Mouse (Mus musculus): ENCODE results near the gene Aldh2. TPM values are rescaled to one million over a fixed set of nuclear protein-coding genes. Genes with fewer than 3 reads are reported as not detected.
"Not testable (repeated sequence)": the region's sequence is repeated elsewhere in the genome, so short reads cannot be mapped to it uniquely, and the experiment has no call there.

The Aldh2 gene
- polyA plus RNA-seq, 1 experiment from 2014 or later, result 71.8 TPM

GRCm38 (mm10) chr5:121519758-121520157 lies 73.9 kb downstream of the Aldh2 start:
- H3K36me3 ChIP-seq, result peaks cover 60% of the 10 kb centered on the region
- ATAC-seq (ENCODE audit: extremely low read depth, insufficient number of reproducible peaks, low FRiP score, low TSS enrichment); H3K9ac ChIP-seq; H3K4me3 ChIP-seq; H3K27ac ChIP-seq (replicated peaks); H3K4me1 ChIP-seq; H3K27me3 ChIP-seq (replicated peaks); H3K9me3 ChIP-seq; H3K4me2 ChIP-seq: not testable (repeated sequence)
- WGBS, result 85% methylated on average over 11 of the region's 17 CpGs

- Histone ChIP-seq H3K36me3 (peaks cover 53% of the 10 kb centered on the region), H3K9ac (no peak overlapping the region)
- WGBS, result 86% methylated on average over 9 of the region's 9 CpGs
These were observed 74.6 kb downstream of the Aldh2 start for GRCm38 (mm10) chr5:121518983-121519382.

More at GRCm38 (mm10) chr5:121518983-121519382, 74.6 kb downstream of the Aldh2 start:
- Histone ChIP-seq H3K4me2 (no peak overlapping the region), H3K9me3 (no peaks in the 10 kb centered on the region), H3K27me3 (replicated peaks) (no peaks in the 10 kb centered on the region), H3K27ac (replicated peaks) (no peak overlapping the region), H3K4me1 (no peaks in the 10 kb centered on the region), H3K4me3 (no peak overlapping the region)
- no peak for ATAC-seq (ENCODE audit: extremely low read depth, insufficient number of reproducible peaks, low FRiP score, low TSS enrichment)

Other genes starting within 250 kb of the Aldh2 start
- 69.5 and 76.5 TPM in 2 replicates for gene Trafd1, start 208.2 kb downstream of the Aldh2 start, polyA plus RNA-seq (2015; fragmentation: Nextera tagmentation; extraction: Ambion mirVana)
- 30.4 and 34.7 TPM in 2 replicates for gene Naa25, start 195.9 kb downstream of the Aldh2 start, polyA plus RNA-seq (2015; fragmentation: Nextera tagmentation; extraction: Ambion mirVana)
- gene Tmem116, start 141.9 kb downstream of the Aldh2 start, polyA plus RNA-seq (2015; fragmentation: Nextera tagmentation; extraction: Ambion mirVana), result 3.9 TPM in 2 replicates
- gene Erp29, start 141.3 kb downstream of the Aldh2 start, polyA plus RNA-seq (2015; fragmentation: Nextera tagmentation; extraction: Ambion mirVana), result 146 and 160 TPM in 2 replicates
- 0.09 TPM in 1 of 2 replicates, not detected in the other for gene Adam1b, start 90.4 kb downstream of the Aldh2 start, polyA plus RNA-seq (2015; fragmentation: Nextera tagmentation; extraction: Ambion mirVana)
- 1.2 and 1.3 TPM in 2 replicates for gene Adam1a, start 48.3 kb downstream of the Aldh2 start, polyA plus RNA-seq (2015; fragmentation: Nextera tagmentation; extraction: Ambion mirVana)
- gene Gm42878, start 48.3 kb downstream of the Aldh2 start, polyA plus RNA-seq (2015; fragmentation: Nextera tagmentation; extraction: Ambion mirVana), result not detected in 2 replicates
- 31.7 and 33.6 TPM in 2 replicates for gene Mapkapk5, start 47.9 kb downstream of the Aldh2 start, polyA plus RNA-seq (2015; fragmentation: Nextera tagmentation; extraction: Ambion mirVana)
- 5.1 and 6.8 TPM in 2 replicates for gene Acad12, start 25.1 kb upstream of the Aldh2 start, polyA plus RNA-seq (2015; fragmentation: Nextera tagmentation; extraction: Ambion mirVana)
- 1.7 TPM in 2 replicates for gene Acad10, start 66.7 kb upstream of the Aldh2 start, polyA plus RNA-seq (2015; fragmentation: Nextera tagmentation; extraction: Ambion mirVana)
- 24.4 and 25.0 TPM in 2 replicates for gene Brap, start 66.7 kb upstream of the Aldh2 start, polyA plus RNA-seq (2015; fragmentation: Nextera tagmentation; extraction: Ambion mirVana)
- 35.4 and 39.6 TPM in 2 replicates for gene Atxn2, start 117.5 kb upstream of the Aldh2 start, polyA plus RNA-seq (2015; fragmentation: Nextera tagmentation; extraction: Ambion mirVana)
- gene Sh2b3, start 243.8 kb upstream of the Aldh2 start, polyA plus RNA-seq (2015; fragmentation: Nextera tagmentation; extraction: Ambion mirVana), result 13.3 and 14.7 TPM in 2 replicates

Data from heart, embryonic 13.5 days (tissue).